Mouse (Mus musculus) ovary, postnatal 14 days (tissue): ENCODE measurements at regions not wholly inside any gene's neighbourhood (a gene's known extent, or its start where the extent isn't known, plus 50 kb on each side); places are given as distances from the start of the nearest gene placed in this dataset.

Experiments
- DNase-seq: peaks from one replicate; pipeline ENCODE4 v3.0.0; 2022; ENCODE audit warnings: low spot score

DNA sequence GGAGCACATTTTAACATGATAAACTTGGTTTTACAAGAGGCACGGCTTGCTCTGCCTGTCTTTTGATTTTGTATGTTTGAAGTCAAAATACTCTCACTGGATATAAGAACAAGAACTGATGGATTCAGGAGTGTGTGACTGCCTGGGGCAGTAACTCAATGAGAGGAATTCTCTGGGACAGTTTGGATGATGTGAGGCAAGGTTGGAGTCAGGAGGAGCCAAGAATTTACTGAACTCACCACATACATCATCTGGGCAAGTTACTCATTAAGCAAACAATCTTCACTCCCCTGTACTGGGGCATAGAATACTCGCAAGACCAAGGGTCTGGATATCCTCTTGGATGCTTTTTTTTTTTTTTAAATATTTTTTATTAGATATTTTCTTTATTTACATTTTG is 87.7 kb upstream of the 4933412E24Rik start:
- no peak for DNase-seq

DNA sequence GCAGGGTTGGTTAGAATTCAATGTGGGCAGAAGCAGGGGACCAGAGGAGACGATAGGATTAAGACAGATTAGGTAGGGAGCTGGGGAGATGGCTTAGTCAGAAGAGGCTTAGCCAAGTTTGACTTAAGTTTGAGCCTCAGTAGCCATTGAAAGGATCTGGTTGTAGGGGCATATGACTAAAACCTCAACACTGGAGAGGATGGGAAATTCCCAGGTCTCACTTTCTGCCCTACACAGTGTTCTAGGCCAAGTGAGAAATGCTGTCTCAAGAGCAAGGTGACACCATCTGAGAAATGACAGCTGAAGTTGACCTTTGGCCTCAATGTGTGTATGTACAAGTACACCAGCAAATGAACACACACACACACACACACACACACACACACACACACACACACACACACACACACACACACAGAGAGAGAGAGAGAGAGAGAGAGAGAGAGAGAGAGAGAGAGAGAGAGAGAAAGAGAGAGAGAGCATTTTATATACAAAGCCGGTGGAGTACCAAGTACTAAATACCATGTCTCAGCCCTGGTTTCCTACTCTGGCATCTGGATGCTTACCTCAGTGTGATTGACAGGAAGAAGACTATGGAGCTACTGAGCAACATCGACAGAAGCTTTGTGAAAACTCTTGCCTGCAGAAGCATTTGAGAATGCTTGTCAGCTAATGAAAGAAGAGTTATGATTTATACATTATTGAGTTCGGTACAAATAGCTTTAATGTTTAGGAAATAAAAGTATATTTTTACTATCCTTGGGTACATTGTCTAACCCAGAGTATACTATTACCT is 85.3 kb upstream of the 4933412E24Rik start:
- DNase-seq, result no peak

DNA sequence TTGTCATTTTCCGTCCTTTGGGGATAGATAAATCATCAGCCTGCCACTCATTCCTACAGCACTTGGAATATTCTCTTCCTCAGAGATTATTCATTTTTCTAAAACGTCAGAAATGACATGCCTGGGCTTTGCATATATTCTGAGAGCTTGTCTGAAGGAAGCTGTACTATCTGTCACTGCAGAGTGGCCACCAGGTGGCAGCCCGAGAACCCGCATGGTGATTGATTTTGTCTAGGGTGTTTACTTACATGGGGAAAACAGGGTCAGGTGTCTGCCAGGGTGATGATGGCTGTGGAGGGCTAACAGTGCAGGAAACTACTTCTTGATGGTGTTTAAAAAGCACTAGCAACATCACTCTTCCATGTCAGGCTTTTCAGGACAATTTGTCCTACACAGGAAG is 80.7 kb upstream of the 4933412E24Rik start:
- DNase-seq, result peak; percentile 24

DNA sequence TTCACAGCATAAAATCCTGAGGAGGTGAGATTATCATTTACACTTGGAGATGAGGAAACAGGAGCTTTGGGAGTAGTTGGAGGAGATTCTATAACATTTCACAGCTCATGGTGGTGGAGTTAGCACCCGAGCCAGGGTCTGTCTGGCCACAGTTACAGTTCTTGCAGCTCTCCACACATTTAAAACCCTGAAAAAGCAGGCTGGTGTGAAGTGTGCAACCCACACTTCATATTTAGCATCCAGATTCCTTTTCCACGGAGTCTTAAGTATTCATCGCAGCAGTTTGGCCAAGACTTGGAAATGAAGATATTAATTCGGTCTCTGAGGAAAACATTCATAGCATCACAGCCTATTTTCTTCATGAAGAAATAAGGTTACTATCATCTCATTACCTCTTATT is 79.7 kb upstream of the 4933412E24Rik start:
- DNase-seq, result no peak

DNA sequence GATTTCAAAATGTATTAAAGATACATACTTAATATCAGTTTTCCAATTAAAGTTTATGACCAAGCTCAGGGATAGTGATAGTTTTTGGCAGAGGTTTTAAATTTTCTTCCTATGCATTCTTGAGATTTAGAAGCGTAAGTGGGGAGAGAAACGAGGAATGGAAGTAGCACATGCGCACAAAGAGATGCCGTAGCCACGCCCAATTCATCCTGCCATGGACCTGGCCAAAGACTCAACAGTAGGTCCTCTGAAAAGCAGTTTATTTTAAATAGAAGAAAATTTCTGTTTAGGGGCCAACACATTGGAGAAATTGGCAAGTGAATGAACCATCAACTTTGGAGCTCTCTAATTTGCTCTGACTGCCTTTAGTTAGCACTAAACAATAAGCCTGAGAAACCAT is 73.5 kb upstream of the 4933412E24Rik start:
- no peak for DNase-seq

DNA sequence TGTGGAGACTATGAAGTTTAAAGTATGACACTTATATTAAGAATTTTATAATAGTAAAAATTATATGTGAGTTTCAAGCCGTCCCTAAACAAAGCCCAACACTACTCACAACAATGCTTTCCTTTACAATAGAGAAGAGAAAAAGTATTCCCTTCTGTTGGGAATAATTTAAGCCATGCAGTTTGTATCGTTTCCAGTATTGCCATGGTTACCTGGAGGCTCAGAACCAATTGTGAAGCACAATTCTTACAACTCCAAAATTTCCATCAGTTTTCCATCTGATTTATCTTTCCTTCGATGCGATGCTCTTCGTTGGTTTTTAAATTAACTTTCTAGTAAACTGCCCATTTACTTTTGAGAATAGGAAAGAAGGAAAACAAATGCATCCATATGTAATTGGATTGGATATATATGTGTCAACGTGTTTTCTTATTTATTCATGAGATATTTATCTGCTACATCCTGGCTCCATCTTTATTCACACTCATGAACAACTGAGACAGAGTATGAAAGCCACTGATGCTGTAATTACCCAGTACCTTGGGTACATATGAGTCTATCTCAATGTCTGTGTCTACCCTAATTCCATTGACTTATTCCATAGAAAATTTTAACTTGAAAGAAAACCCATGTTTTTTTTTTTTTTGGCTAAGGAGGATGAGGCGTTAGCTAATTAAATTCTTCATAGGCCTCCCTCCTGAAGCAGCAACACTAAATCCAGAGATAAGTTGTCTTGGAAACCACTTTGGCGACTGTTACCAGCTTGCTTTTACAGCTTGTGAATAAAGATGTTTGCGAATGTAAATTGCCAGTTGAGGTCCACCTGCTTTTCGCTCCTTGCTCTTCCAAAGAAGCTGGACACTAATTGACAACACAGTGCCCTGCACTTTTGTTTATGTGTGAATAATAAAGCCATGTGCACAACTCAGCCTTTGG is 72.8 kb upstream of the 4933412E24Rik start:
- DNase-seq, result no peak
